Mouse (Mus musculus): ENCODE measurements around the gene Myo7a.

The Myo7a gene

GRCm38 (mm10) chr7:98119179-98119960 is at the start of gene Myo7a:
Gene Myo7a (minus strand): TSS chr7:98119524.
- no peak for DNase-seq (ENCODE audit: low read depth)

GRCm38 (mm10) chr7:98164999-98165528 is 45.7 kb upstream of the Myo7a start:
- DNase-seq (ENCODE audit: low read depth) = no peak

GRCm38 (mm10) chr7:98164382-98164998 is 45.2 kb upstream of the Myo7a start:
- DNase-seq (ENCODE audit: low read depth) = no peak

GRCm38 (mm10) chr7:98163700-98164099 is 44.4 kb upstream of the Myo7a start:
- DNase-seq (ENCODE audit: low read depth) = no peak

GRCm38 (mm10) chr7:98162239-98162638 is 42.9 kb upstream of the Myo7a start:
- DNase-seq (ENCODE audit: low read depth) = no peak

- no peak for DNase-seq (ENCODE audit: low read depth)
Observed at GRCm38 (mm10) chr7:98160041-98160740, 40.9 kb upstream of the Myo7a start.

- no peak for DNase-seq (ENCODE audit: low read depth)
Observed at GRCm38 (mm10) chr7:98158481-98158880, 39.2 kb upstream of the Myo7a start.

- no peak for DNase-seq (ENCODE audit: low read depth)
Observed at GRCm38 (mm10) chr7:98157636-98158332, 38.5 kb upstream of the Myo7a start.

- DNase-seq (ENCODE audit: low read depth) = no peak
Observed at GRCm38 (mm10) chr7:98156280-98156665, 36.9 kb upstream of the Myo7a start.

GRCm38 (mm10) chr7:98155546-98156279 is 36.4 kb upstream of the Myo7a start:
- DNase-seq (ENCODE audit: low read depth) = no peak

GRCm38 (mm10) chr7:98153892-98154291 is 34.6 kb upstream of the Myo7a start:
- DNase-seq (ENCODE audit: low read depth) = no peak

- DNase-seq (ENCODE audit: low read depth) = no peak
Observed at GRCm38 (mm10) chr7:98153345-98153744, 34.0 kb upstream of the Myo7a start.

- DNase-seq (ENCODE audit: low read depth) = no peak
Observed at GRCm38 (mm10) chr7:98152400-98152799, 33.1 kb upstream of the Myo7a start.

- DNase-seq (ENCODE audit: low read depth) = no peak
Observed at GRCm38 (mm10) chr7:98150525-98150924, 31.2 kb upstream of the Myo7a start.

- no peak for DNase-seq (ENCODE audit: low read depth)
Observed at GRCm38 (mm10) chr7:98149802-98150201, 30.5 kb upstream of the Myo7a start.

- DNase-seq (ENCODE audit: low read depth) = no peak
Observed at GRCm38 (mm10) chr7:98148721-98149407, 29.5 kb upstream of the Myo7a start.

GRCm38 (mm10) chr7:98147766-98148165 is 28.4 kb upstream of the Myo7a start:
- no peak for DNase-seq (ENCODE audit: low read depth)

- DNase-seq (ENCODE audit: low read depth) = no peak
Observed at GRCm38 (mm10) chr7:98146447-98146845, 27.1 kb upstream of the Myo7a start.

GRCm38 (mm10) chr7:98145842-98146446 is 26.6 kb upstream of the Myo7a start:
- no peak for DNase-seq (ENCODE audit: low read depth)

GRCm38 (mm10) chr7:98145402-98145801 is 26.1 kb upstream of the Myo7a start, which contains the start of gene Omp:
Gene Omp (minus strand): TSS chr7:98145502.
- no peak for DNase-seq (ENCODE audit: low read depth)
